Mouse (Mus musculus) layer of hippocampus, postnatal 25 days (tissue): Measurements from ENCODE around the gene Wwox. TPM values are rescaled to one million over a fixed set of nuclear protein-coding genes. Genes with fewer than 3 reads are reported as not detected.

Source experiments
- DNase-seq, 2 experiments: peaks; one replicate each; pipeline ENCODE4 v3.0.0; 2022; ENCODE audit warnings: mixed read lengths in 2 of 2, low spot score in 1 of 2; ENCODE audit errors: extremely low spot score in 1 of 2
- total RNA-seq, 2 experiments: library from RNA; stranded (reverse); gene quantifications; 2 replicates each; pipeline ENCODE4 v1.2.3; 2021

Wwox gene
- total RNA-seq, 2 experiments from 2014 or later: 11.4 to 11.9 TPM

DNA sequence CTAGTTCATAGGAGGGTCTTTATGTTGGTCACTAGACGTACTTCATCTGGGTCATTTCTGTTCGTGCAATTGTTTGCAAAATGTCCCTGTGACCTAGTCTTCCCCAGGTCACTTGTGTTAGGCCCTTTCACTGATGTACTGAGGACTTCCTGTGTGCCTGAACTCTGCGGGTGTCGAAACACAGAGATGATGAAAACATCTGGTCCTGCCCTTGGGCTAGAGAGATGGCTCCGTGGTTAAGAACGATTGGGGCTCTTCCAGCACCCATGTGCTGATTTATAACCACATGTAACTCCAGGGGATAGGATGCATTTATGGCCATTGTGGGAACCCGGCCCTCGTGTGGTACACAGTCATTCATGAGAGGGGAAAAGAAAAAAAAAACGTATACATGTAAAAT lies 392.1 kb downstream of the Wwox start:
- no peak for DNase-seq

DNA sequence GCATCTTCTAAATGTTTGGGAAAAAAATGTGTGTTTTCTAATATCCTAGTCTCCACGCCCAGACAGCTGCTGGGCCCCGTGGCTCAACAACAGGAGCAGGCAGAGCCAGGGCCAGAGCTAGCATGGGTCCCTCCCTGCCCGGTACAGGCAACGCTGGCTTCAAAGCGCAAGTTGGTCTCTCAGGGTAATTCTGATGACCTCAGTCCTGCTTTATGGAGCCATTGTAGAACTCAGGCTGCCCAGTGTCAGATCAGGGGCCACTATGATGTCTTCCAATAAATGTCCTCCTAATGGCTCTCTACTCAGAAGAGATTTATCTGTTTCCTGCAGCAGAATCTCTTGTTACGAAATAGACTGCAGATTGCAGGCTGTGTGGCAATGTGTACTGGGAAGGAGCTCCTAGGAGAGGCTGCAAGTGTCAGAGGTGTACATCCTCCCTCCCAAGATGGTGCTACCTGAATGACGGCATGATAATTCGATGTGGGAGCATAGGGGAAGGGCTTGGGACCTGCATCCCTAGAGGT lies 392.9 kb downstream of the Wwox start:
- DNase-seq: no peak

DNA sequence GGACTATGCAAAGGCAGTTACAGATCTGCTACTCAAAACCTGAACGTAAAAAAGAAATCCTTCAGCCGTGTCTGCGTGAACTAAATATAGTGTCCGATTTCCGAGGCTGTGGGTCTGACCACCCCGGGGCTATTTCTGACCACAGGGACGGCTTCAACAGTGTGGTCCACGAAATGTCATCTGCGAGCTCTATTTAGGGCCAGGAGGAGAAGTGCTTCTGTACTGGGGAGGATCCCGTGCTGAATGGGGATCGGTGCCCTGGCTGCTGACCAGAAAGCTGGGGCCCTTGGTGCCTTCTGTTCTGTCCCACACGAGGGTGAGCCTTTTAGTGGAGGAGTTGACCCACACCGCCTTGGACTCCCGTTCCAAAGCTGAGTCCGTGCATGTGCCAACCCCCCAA lies 395.3 kb downstream of the Wwox start:
- DNase-seq: no peak

DNA sequence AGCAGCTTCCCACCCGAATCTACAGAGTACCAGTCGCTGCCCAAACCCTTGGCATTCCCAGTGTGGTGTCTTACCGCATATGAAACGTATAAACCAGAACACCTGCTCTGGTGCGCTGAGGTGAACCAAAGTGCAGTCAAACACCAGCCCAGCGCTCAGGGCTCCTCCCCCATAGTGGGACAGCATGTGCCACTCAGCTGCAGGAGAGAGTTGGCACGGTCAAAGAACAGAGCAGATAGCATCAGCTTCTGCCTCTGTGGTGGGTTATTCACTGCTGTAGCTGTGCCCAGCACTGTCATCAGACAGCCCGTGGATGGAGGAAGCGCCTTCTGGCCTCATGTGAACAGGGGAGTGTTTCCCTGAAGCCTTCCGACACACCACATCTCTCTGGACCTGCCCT lies 400.5 kb downstream of the Wwox start:
- DNase-seq: no peak

DNA sequence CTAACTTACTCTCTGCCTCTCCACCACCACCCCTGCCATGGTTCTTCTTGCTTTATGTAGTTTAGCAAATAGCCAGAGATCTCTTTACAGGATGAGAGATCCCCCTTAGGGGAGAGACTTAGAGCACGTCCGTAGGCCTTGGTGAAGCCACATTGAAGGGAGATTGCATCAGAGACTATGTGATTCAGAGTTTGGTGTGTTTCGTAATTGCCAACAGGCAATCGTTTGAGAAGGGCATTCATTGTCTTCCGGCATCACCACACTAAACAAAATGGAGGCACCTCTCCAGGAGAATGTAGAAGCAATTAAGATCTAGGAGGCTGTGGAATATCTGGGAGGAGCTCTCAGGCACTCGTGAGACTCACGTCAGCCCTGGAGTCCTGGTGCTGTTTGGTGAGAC lies 408.2 kb downstream of the Wwox start:
- DNase-seq: no peak

DNA sequence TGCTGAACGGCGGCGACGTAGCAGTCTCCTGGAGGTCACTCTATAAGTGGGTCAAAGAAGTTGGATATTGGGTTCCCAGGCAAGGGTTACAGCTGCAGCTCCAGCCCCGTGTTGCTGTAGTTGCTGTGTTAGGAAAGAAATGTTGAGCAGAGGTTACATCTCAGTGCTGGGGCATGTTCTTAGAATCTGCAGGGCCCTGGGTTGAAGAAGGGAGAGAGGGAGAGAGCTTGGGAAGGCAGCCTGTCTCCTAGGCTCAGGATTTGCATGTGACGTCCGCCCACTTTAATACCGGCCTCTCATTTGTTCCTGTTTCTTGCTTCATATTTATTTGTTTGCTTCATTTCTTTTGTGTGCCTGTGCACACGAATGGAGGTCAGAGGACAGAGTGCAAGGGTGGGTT lies 410.0 kb downstream of the Wwox start:
- DNase-seq: no peak

DNA sequence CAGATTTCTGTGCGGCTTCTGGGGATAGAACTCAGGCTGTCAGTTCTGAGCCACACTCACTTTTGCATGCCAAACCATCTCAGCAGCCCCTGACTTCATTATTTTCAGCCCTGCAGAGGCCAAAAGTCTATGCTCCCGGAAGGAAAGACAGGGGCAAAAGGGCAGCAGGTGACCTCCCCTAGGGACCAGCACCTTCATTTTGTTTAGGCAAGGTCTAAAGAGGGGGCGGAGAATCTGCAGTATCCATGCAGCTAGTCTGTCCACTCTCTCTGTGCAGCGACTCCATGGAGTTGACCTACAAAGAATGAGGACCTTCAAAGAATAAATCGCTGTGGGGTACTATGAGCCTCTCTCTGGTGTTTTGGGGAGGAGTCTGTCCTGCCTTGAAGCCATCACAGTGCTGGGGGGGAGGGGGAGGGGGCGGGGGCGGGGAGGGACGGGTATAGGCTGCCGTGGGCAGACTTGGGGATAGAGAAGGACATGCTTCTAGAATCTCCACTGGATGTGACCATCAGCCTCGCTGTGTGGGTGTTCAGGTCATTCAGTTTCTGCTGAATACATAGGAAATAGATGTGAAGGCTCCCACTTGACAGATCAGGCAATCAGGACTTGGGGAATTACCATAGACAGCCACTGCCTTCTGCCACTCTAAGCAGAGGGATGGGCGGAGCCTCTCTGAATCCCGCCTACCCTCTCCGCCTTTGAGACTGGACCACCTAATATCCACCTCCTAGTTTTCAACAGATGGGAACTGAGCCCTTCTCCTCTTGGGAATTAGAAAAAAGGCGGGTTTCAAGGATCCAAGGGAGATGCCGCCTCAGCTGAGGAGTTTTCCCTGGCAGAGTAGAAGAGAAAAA lies 410.8 kb downstream of the Wwox start:
- no peak for DNase-seq

DNA sequence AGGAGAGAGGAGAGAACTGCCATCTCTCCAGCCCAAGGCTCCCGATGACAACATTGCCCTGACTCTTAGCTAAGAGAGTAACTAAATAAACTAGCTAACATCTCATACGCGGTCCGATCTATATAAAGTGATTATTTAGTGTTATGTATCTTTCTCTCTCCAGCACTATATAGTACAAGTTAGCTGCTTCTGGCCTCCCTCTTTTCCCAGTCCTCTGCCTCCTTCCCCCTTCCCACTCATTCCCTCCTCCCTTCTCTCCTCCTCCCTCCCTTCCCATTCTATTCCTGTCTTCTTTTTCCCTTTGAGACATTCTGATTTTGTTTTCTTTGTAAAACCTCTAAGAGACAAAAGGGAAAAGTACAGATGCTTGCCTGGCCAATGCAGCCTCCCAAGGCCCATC lies 414.3 kb downstream of the Wwox start:
- DNase-seq: no peak

DNA sequence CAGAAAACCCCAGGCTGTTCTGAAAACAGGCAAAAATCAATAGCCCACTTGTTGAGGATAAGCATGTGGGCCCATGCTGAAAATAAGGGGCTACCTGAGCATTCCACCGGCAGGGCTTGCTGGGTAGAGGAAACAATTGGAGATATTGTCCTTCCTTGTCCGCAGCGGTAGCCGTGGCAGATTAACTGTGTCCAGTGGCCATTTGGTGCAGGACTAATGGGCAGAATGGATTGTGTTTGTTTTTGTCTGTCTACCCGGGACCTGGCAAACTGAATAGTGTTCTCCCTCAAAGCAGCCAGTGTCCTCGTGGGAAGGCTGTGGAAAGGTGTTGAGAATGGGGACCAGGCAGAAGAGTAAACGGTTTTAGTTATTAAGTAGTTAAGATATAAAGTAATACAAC lies 416.4 kb downstream of the Wwox start:
- no peak for DNase-seq

DNA sequence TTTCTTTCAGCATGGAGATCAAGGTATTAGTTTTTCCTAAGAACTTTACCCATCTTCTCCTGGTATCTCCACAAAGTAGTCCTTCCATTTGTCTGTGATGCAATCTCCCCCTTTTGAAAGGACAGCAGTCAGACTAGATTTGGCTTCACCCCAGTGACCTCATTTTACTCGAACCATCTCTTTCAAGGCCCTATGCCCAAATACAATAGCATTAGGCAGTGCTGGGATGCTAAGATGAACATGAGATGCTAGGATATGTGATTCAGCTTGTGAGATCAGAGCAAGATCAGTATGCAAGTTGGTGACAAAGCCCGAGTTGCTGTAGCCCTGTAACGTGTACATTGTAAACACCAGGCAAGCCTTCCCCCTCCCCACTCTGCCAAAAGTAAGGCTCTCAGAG lies 426.5 kb downstream of the Wwox start:
- no peak for DNase-seq

DNA sequence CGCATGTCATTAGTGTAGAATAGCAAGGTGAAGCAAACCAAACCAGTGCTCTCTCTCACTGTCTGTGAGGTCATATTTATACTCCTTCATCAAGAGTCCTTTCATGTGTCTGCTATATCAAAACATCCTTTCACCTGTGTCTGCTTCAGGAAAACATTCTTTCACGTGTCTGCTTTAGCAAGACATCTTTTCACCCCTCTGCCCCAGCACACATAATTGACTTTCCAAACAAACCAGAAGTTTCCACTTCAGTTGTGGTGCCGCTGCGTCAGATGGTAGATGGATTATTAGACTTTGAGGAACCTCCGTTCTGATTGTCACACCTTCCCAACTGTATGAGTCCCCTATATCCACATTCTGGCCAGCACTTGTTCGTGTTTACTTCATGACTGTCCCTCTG lies 429.9 kb downstream of the Wwox start:
- no peak for DNase-seq

DNA sequence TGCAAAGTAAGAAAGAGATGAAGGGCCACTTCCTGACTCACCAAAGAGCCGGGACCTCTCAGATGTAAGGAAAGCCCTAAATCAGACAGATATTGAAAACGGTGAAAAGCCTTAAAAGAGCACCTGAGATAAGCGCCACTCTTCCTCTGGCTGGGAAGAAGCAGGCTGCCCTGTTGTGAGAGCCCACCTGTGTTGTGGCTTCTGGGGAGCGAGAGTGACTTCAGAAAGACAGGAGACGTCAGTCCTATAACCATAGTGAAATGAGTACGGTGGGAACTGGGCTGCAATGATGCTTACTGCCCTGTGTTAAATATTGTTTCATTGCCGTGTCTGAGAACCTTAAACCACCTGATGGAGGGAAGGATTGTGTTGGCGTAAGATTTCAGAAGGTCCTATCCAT lies 431.0 kb downstream of the Wwox start:
- no peak for DNase-seq

DNA sequence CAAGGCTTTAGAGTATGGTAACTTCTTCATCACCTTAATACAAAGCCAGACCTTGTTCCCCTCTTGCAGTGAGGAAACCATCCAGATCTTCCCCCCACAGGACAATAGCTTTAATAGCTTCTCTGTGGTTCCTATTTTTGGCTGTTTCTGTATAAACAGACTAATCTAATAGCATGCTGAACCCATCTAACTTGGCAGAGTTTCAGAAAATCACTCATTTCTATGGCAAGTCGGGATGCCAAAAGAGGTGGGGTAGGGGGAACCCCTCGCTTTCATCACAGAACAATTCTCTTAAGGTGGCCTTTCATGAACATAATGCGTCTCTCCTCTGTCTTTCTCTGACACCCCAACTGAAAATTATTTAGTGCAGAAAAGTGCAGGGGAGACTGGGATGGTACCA lies 433.0 kb downstream of the Wwox start:
- no peak for DNase-seq

DNA sequence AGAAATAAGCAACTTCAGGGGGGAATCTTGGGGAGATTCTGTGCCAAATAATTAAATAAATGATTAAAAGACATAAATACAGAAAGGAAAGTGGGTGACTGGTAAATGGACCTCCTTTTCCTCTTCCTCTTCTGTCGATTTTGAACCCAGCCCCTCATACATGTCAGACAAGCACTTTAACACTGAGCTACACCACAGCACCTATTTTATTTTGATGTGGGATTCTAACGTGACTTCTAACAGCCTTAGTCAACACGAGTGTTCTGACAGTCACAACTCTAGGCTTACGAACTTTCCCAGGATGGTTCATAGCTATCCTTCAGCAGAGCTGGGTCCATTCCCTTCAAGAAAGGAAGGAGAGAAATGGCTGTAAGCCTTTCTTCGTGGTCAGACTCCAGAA lies 435.7 kb downstream of the Wwox start:
- DNase-seq: no peak

DNA sequence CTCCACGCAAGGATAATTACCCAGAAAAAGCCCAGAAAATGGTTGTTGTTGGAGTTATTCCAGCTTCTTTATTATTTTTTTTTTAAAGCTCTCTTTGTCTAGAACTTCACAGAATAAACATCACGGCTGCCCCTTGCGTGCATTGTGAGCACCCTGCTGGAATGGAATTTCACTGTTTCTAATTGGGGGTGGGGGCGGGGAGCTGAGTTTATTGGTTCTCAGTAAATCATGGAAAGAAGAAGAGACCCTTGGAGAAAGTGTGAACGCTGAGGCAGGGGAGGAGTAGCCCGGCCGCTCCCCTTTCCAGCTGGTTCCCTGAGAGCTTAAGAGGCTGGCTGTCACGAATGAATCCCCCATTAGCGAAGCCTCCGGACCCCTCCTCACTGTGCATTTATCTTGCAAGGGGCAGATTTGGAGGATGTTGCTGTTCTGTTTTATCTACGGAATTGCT lies 436.7 kb downstream of the Wwox start:
- no peak for DNase-seq

DNA sequence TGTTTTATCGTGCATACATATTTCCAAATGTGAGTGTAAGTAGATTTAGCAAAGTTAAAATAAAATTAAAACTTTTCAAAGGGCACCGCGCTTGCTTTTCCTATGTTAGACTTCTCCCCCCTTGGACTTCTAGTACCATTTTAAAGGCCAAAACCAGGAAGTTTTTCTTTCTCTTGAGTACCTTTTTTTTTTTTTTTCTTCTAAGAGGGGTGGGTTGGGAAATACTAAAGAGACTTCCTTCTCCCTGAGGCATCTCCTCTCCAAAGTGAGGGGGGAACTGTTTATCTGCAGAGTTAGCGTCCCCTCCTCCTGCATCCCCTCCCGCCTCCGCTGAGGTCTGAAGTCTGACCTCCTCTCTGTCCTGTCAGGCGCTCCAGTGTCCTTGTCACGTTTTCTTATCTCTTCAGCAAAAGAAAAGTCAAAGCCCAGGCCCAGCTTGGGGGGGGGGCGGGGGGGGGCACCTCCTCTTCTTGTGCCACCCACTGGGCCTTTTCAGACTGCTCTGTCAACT lies 437.3 kb downstream of the Wwox start:
- no peak for DNase-seq

DNA sequence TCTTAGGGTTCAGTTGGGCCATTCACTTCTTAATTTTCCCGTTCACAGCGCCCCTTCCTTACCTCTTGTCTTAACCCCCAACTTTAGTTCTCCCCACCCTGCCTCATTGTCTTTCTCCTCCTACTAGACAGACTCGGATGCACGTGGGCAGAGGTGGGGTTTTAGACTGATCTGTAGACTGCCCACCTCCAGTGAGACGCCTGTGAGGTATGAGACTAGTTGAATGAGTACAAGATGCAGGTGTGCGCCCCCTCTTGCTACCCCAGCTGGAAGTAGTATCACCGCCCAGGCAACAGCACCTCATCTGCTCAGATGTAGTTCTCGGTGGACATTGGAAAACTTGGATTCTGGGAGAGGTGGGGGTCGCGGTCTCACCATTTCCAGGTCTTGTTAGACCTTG lies 437.8 kb downstream of the Wwox start:
- DNase-seq: no peak

DNA sequence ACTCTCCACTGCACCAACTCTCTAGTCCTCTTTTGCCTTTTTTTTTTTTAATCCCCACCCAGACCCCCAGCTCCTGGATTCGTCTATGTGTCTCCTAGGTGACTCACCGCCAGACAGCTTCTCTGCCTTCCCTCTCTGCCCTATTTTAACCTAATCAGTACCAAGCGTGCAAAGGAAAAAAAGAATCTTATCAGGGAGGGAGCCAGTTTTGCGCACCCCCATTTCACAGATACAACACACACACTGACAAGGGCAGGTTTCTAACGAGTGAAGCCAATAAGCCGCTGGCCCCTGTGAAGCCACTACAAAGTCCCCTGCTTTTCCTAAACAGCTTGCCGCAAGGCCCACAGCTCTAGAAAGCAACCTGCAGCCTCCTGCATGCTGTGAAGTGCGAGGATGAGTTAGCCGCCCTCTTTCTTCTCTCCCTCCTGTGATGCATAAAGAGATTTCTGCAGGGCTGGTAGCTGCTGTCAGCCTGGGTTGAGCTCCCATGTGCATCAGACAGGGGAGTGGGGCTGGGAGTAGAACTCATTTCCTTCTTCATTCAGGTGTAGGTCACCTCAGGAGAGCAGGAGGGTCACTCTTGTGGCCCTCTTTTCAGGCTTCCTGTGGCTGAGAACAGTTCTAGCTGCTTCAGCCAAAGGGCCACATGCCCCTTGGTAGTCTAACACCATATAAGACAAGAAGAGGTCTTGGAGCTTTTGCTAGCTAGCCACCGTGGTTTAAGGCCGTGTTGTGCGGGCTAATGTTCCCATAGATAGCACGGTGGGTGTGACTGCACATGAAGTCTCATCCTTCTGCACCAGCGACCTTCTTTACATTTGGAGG lies 439.2 kb downstream of the Wwox start:
- no peak for DNase-seq

DNA sequence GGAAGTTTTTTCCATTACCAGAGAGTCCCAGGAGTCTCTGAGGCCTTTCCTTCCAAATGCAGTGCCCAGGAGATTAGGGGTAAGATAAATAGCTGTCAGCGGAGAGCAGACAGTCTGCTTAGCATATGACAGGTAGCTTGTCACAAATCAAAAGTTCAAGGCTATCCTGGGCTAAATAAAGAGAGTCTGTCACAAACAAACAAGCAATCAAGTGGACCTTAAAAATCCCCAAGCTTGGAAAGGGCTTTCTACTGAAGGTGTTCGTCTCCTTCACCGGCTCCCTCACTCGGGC lies 439.8 kb downstream of the Wwox start:
- DNase-seq: no peak

DNA sequence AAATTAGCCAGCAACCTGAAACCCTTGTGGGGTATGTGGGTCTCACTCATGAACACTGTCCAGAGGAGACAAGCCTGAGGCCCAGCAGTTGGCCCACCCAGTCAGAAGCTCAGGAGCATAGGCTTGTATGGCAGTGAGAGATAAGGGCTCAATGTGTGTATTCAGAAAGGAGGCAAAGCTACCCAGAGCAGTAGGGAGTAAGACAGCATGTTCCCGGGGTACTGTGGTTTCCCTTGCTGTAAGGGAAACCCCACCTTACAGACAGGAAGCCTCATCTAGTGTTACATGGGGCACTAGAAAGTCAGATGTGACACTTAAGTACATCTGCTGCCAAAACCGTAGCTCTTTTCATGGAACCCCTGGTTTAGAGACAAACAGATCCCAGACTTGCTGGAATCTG lies 440.2 kb downstream of the Wwox start:
- DNase-seq: no peak

DNA sequence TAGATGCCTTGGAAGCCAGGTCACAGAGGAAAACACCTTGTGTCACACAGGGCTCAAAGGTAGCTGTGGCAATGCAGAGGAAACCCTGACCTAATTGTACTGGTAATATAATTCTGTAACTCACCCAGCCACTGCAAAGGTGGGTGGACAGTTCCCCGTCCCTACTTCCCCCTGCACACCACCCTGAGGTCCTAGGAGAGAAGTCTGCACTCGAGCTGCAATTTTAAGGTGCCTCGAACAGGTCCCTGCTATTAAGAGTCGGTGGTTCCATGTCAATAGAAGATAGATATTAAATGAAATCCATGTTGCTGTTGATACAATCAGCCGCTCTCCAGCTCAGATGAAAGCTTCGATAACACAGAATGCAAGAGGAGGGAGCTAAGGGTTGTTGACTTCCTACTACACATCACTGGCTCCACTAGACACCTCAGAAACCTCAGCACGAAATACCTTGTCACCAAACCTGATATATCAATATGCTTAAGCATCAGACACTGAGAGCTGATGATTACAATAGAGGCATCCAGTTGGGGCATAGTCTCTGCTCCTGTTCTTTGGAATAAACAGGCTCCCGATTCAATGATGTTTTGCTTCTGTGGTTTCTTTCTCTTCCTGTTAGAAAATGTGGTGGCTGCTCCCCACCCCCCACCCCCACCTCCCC lies 441.1 kb downstream of the Wwox start:
- DNase-seq: no peak
